Mouse (Mus musculus): ENCODE data around the gene Rbfox2. TPM values are rescaled to one million over a fixed set of nuclear protein-coding genes. Genes with fewer than 3 reads are reported as not detected.

Rbfox2 gene
- polyA plus RNA-seq, 1 experiment: 1.0 TPM

GRCm38 (mm10) chr15:77156525-77156924 lies 150.3 kb downstream of the Rbfox2 start:
- no peak for TF ChIP-seq GATA1 (IDR thresholded peaks at IDR 0.05; ENCODE audit: low read length)

GRCm38 (mm10) chr15:77154248-77154785 lies 152.5 kb downstream of the Rbfox2 start:
- TF ChIP-seq GATA1 (IDR thresholded peaks at IDR 0.05; ENCODE audit: low read length): no peak

- TF ChIP-seq GATA1 (IDR thresholded peaks at IDR 0.05; ENCODE audit: low read length): no peak
Observed at GRCm38 (mm10) chr15:77153625-77154024, 153.2 kb downstream of the Rbfox2 start.

DNA sequence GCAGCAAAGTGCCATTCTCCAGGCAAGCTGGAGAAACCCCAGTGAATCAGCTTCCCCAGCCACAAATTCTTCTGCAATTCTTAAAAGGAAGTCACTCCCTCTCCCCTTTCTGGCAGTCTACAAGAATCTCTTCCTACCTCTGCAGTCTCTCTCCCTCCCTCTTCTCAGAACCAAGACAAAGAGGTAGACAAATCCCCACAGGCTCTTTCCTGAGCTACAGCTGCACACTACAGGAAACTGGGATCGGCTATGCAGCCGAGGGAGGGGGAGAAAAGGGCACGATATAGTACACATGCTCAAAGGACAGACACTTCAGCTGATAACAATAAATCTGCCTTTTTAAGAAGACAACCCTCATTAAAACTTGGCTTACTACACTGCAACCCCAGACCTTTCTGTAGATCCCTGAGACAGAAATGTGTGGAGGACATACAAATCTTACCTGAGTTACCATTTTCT lies 153.7 kb downstream of the Rbfox2 start:
- no peak for TF ChIP-seq GATA1 (IDR thresholded peaks at IDR 0.05; ENCODE audit: low read length)

DNA sequence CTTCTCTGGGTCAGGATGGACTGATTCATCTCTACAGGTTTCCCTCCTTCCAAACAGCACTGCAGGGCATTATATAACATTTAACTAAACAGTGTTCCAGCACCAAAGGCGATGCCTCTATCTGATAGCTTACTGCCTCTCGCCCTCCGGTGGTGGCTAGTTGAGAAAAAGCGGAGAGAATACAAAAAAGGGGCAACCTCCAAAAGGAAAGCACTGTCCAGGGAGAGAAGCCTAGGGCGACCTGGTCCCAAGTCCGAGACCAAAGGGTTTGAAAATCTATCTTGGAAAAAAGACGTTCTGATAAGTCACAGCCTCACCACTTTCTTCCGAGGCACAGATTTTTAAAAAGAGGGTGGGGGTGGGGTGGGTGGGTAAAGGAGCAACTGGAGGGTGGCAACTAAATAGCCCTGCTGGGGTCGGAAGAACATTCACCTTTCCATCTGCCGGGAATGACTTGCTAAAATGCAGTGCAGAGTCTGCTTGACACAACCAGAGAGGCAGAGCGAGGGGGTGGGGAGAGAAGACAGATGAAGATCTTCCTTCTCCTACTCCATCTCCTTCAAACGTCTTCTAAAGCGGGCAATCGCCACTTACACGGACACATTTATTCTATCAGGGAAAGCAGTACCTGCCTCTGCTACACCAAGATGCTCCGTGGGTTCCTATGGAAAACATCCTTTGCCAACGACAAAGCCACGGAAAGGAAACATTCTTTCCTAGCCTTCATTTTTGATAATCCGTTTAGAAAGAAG lies 154.3 kb downstream of the Rbfox2 start:
- no peak for TF ChIP-seq GATA1 (IDR thresholded peaks at IDR 0.05; ENCODE audit: low read length)

DNA sequence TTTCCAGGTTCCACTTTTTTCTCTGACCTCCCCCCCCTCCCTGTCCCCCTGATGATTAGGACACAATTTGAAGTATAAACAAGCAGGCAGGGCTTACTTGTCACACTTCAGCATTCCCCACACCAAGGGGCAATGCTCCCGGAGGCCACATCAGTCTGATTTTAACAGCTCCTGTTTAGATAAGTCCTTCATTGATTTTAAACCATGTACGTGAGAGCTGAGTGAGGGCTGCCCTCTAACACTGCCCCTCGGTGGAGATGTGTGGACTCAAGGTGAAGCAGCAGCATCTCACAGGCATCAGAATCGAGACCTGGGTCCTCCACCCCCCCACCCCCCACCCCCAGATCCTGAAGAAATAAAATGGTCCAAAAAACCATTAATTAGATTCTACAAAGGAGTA lies 155.0 kb downstream of the Rbfox2 start:
- TF ChIP-seq GATA1 (IDR thresholded peaks at IDR 0.05; ENCODE audit: low read length): no peak

GRCm38 (mm10) chr15:77151178-77151577 lies 155.6 kb downstream of the Rbfox2 start:
- TF ChIP-seq GATA1 (IDR thresholded peaks at IDR 0.05; ENCODE audit: low read length): no peak

- TF ChIP-seq GATA1 (IDR thresholded peaks at IDR 0.05; ENCODE audit: low read length): no peak
Observed at GRCm38 (mm10) chr15:77150424-77150841, 156.4 kb downstream of the Rbfox2 start.

GRCm38 (mm10) chr15:77150000-77150399 lies 156.8 kb downstream of the Rbfox2 start:
- no peak for TF ChIP-seq GATA1 (IDR thresholded peaks at IDR 0.05; ENCODE audit: low read length)

GRCm38 (mm10) chr15:77149551-77149950 lies 157.3 kb downstream of the Rbfox2 start:
- peak; percentile 78 for TF ChIP-seq GATA1 (IDR thresholded peaks at IDR 0.05; ENCODE audit: low read length)

GRCm38 (mm10) chr15:77146942-77147341 lies 159.9 kb downstream of the Rbfox2 start:
- no peak for TF ChIP-seq GATA1 (IDR thresholded peaks at IDR 0.05; ENCODE audit: low read length)

- no peak for TF ChIP-seq GATA1 (IDR thresholded peaks at IDR 0.05; ENCODE audit: low read length)
Observed at GRCm38 (mm10) chr15:77144960-77145359, 161.8 kb downstream of the Rbfox2 start.

DNA sequence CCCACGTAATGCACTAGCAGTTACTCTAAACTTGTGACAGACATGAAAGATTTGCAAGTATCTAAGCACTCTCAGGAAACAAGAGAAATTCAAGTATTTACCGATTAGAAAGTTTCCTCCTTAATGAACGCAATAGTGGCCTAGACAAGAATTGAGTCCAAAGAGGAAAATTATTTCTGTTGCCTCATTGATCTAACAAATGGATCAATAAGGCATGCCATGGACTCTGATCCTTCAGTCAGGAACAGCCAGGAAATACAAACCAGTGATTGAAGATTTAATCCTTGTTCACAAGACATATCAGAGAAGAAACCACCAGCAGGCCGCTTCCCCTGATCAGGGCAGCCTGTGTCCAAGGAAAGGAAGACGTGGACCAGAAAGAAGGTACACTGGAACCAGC lies 164.0 kb downstream of the Rbfox2 start:
- no peak for TF ChIP-seq GATA1 (IDR thresholded peaks at IDR 0.05; ENCODE audit: low read length)

DNA sequence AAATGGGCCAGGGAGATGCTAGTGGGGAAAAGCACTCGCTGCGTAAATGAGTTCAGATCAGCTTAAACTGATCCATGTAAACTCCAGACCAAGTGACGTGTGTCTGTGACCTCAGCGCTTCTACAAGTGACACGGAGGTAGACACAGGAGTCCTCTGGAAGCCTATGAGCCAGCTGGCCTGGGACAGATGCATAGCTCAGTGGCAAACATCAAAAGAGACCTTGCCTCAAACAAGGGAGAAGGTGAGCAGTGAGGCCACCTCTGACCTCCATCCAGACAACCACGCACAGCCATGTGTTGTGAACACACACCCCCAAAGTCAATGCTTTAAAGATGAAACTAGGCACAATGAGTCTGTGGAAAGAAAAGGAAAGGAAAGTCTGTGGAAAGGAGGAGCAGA lies 164.5 kb downstream of the Rbfox2 start:
- no peak for TF ChIP-seq GATA1 (IDR thresholded peaks at IDR 0.05; ENCODE audit: low read length)

GRCm38 (mm10) chr15:77141711-77142110 lies 165.1 kb downstream of the Rbfox2 start:
- no peak for TF ChIP-seq GATA1 (IDR thresholded peaks at IDR 0.05; ENCODE audit: low read length)

- TF ChIP-seq GATA1 (IDR thresholded peaks at IDR 0.05; ENCODE audit: low read length): no peak
Observed at GRCm38 (mm10) chr15:77138282-77138681, 168.5 kb downstream of the Rbfox2 start.

DNA sequence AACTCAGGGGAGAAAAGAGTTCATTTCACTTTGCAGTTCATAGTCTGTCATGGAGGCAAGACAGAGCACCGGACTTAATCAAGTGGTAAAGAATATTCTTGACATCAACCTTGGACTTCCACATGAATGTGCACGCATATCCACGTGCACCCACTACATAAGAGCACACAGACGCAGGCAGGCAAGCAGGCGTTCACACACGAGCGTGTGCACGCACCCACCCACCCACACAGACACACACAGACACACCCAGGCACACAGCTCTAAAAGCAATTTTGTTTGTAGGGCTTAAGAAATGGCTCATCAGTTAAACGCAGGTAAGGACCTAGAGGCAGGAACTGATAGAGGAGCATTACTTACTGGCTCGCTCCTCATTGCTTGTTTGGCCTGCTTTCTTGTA lies 172.3 kb downstream of the Rbfox2 start:
- no peak for TF ChIP-seq GATA1 (IDR thresholded peaks at IDR 0.05; ENCODE audit: low read length)

All from G1E-ER4 (cell line).